Mouse (Mus musculus): ENCODE data around the gene Trpt1. TPM values are rescaled to one million over a fixed set of nuclear protein-coding genes. Genes with fewer than 3 reads are reported as not detected.
A peak's percentile ranks its signal among the peaks of the same experiment; 100 is the strongest.

Gene Trpt1
- total RNA-seq, 4 experiments from 2014 or later = 26.1 to 30.5 (median 27.3) TPM

DNA sequence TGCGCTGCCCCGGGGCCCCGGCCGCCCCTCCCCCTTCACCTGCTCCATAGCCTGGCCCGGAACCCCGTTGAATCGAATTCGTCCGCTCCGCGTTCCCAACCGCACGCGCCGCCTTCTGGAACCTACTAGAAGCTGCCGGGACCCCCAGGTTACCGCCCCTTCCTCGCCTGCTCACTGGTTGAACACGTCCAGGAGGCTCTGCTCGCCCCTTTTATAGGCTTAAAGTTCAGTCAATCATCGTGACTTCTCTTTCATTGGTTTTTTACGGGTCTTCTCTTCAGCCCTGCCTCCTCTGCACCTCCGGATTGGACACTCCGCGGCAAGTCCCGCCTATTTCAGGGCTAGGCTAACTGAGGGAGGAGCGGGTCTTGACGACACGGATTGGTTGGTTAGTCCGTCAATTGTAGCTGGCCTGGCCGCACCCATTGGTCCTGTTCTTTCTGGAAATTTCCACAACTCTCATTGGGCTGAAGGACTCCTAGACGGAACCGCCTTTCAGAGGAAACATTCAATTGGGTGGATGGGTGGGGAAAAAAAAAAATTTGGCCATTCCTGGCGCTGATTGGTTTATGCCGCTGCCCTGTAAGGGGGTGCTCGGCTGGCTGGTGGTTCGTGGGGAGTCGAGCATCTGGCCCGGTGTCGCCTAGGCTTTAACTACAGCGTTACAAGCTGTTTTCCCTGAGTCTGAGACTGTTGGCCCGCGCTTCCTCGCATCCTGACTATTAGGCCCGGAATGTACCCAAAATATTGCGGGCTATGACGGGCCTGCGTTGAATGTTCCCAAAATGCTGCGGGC is 44.1 kb downstream of the Trpt1 start, which contains the start of gene Stip1:
Stip1 (minus strand) TSS at position 127 of the 796 bp plus-strand sequence.
- DNase-seq (ENCODE audit: low spot score) = peak; percentile 100

DNA sequence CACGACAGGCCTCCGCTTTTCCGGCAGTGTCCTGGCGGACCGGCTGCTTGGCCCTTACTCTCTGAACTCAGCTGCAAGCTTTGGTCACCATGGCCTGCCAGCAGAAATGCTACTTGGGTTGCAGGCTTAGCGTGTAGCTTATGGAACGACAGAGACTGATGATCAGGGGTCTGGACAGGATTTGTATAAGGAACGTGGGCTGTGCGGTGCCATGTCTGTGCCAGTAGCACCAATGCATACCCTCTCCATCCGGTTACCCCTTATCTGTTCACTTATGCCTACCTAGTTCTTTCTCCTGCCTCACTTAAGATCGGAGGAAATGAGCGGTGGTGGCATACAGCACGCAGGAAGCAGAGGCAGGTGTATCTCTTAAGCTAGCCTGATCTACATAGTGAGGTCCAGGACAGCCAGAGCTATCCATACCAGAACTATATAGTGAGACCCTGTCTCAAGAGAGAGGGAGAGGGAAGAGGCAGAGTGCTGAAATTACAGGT is 44.8 kb downstream of the Trpt1 start:
- no peak for DNase-seq (ENCODE audit: low spot score)

DNA sequence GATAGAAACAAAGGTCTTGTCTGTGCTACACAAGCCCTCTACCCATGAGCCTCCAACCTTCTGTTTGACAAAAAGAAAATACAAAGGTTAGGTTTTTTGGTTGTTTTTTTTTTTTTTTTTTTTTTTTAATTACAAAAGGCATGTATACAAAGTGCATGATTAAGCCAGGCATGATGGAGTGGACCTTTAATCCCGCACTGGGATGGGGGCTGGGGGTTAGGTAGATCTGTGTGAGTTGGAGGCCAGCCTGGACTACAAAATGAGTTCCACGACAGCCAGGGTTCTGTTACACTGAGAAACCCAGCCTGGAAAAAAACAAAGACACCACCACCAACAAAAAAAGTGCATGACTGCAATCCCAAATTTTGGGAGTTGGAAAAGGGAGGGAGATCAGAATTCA is 45.2 kb downstream of the Trpt1 start:
- no peak for DNase-seq (ENCODE audit: low spot score)

DNA sequence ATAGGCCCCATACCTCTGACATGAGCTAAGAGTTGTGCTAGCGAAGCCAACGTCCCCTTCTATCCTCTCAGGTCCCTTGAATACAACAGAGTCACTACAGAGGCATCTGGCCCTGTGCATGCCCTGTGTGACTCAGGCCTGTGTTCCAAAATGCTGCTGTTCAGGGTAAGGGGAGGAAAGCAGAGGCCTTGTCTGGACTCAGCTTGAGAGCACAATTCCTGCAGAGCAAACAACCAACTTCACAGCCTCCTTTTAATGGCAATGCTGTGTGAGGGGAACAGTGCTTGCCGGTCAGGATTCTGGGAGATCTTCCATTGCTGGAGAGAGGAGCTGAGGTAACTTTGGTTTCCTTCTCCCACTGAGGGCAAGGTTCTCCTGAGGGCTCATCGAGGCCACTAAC is 48.3 kb downstream of the Trpt1 start:
- no peak for DNase-seq (ENCODE audit: low spot score)

DNA sequence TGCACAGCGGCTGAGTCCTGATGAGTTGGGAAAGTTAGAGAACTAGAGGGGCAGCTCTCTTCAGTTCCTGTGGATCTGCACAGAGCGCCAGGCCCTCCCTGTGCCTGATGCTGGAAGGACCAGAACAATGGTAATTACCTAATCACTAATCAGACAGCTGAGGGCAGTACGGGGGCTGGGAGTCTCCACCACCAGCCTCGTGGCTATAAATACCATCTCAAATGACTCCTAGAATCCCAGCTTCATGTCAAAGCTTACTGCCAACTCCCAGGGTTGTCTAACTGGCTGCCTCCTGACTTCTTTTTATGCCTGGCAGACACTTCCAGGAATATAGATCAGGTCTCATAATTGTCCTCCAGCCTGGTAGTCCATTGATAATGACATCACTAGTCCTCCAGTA is 48.8 kb downstream of the Trpt1 start:
- no peak for DNase-seq (ENCODE audit: low spot score)

Other genes with a start within 250 kb of the Trpt1 start
- gene Rps6ka4, start 155.5 kb upstream of the Trpt1 start, total RNA-seq (2022) = 10 to 100 TPM; 15.0 to 20.0 (median 17.5) TPM
- gene Ccdc88b, start 137.9 kb upstream of the Trpt1 start, total RNA-seq (2022) = under 1 TPM; 0.44 to 0.89 (median 0.66) TPM
- 10 to 100 TPM; 29.9 to 49.7 (median 39.7) TPM for gene Trmt112, start 86.4 kb upstream of the Trpt1 start, total RNA-seq (2022)
- gene Prdx5, start 86.0 kb upstream of the Trpt1 start, total RNA-seq (2022) = 100 to 1,000 TPM; 620 to 842 (median 766) TPM
- gene Esrra, start 74.3 kb upstream of the Trpt1 start, total RNA-seq (2022) = 100 to 1,000 TPM; 153 to 180 (median 168) TPM
- not detected for gene Catsperz, start 70.8 kb upstream of the Trpt1 start, total RNA-seq (2022)
- not detected for gene Kcnk4, start 61.6 kb upstream of the Trpt1 start, total RNA-seq (2022)
- gene Bad, start 54.3 kb upstream of the Trpt1 start, total RNA-seq (2022) = 10 to 100 TPM; 19.5 to 23.8 (median 21.3) TPM
- 10 to 100 TPM; 33.4 to 37.4 (median 35.7) TPM for gene Gpr137, start 53.7 kb upstream of the Trpt1 start, total RNA-seq (2022)
- 100 to 1,000 TPM in 1 of 4 experiments, 10 to 100 TPM in 3; 75.4 to 112 (median 91.3) TPM for gene Ppp1r14b, start 21.2 kb upstream of the Trpt1 start, total RNA-seq (2022)
- gene Plcb3, start 19.7 kb upstream of the Trpt1 start, total RNA-seq (2022) = 10 to 100 TPM; 15.6 to 16.2 (median 15.6) TPM
- gene Fkbp2, start 15.6 kb upstream of the Trpt1 start, total RNA-seq (2022) = 10 to 100 TPM; 17.2 to 23.1 (median 20.9) TPM
- gene Vegfb, start 8.5 kb upstream of the Trpt1 start, total RNA-seq (2022) = 100 to 1,000 TPM; 488 to 525 (median 495) TPM
- 10 to 100 TPM; 48.7 to 62.9 (median 53.7) TPM for gene Dnajc4, start 3.6 kb upstream of the Trpt1 start, total RNA-seq (2022)
- gene Nudt22, start within 50 bp of the Trpt1 start, total RNA-seq (2022) = 10 to 100 TPM; 26.8 to 34.4 (median 29.9) TPM
- 1 to 10 TPM; 3.3 to 9.6 (median 4.4) TPM for gene Fermt3, start 23.3 kb downstream of the Trpt1 start, total RNA-seq (2022)
- 100 to 1,000 TPM in 3 of 4 experiments, 10 to 100 TPM in 1; 96.7 to 125 (median 109) TPM for gene Stip1, start 43.8 kb downstream of the Trpt1 start, total RNA-seq (2022)
- gene Macrod1, start 60.7 kb downstream of the Trpt1 start, total RNA-seq (2022) = 100 to 1,000 TPM; 318 to 340 (median 328) TPM
- gene Flrt1, start 109.6 kb downstream of the Trpt1 start, total RNA-seq (2022) = 1 to 10 TPM in 3 of 4 experiments, under 1 TPM in 1; 0.92 to 2.0 (median 1.4) TPM
- gene Otub1, start 210.2 kb downstream of the Trpt1 start, total RNA-seq (2022) = 10 to 100 TPM; 62.2 to 71.6 (median 68.0) TPM
- 100 to 1,000 TPM; 406 to 459 (median 432) TPM for gene Cox8a, start 221.5 kb downstream of the Trpt1 start, total RNA-seq (2022)
- gene Naa40, start 245.1 kb downstream of the Trpt1 start, total RNA-seq (2022) = 10 to 100 TPM; 11.7 to 21.1 (median 17.1) TPM

Measured in heart, adult 8-10 months (tissue).